Mouse (Mus musculus) thymus, postnatal 36 days (tissue): ENCODE results near the gene Timm10b.
A peak's percentile ranks its signal among the peaks of the same experiment; 100 is the strongest.

ENCODE experiments used
- DNase-seq, 2 experiments: peaks; one replicate each; pipeline ENCODE4 v3.0.0; 2022; ENCODE audit warnings: mixed read lengths in 2 of 2

The Timm10b gene

GRCm38 (mm10) chr7:105639756-105640155 lies at the start of gene Timm10b:
TSS of gene Timm10b (plus strand) at chr7:105640056.
- DNase-seq = no peak

DNA sequence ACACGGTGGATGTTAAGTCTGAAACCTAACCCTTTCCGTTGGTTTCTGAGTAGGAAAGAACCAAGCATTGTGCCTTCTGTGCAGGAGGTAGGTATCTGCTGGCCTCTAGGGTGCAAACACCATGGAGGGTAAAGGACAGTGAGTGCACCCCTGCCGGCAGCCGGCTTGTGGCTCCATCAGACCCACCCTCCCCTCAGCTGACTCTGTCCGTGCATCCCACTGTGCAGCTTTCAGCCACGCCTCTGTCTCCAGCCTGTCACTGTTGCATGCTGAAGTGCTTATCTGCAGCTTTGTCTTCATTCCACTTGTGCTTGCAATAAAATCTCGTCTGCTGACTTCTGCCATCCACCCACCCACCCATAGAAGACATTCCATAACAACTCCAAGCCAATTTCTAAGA lies 49.8 kb upstream of the Timm10b start:
- no peak for DNase-seq

- DNase-seq = peak; percentile 41 to 45
Observed at GRCm38 (mm10) chr7:105602860-105603623, 36.8 kb upstream of the Timm10b start.

DNA sequence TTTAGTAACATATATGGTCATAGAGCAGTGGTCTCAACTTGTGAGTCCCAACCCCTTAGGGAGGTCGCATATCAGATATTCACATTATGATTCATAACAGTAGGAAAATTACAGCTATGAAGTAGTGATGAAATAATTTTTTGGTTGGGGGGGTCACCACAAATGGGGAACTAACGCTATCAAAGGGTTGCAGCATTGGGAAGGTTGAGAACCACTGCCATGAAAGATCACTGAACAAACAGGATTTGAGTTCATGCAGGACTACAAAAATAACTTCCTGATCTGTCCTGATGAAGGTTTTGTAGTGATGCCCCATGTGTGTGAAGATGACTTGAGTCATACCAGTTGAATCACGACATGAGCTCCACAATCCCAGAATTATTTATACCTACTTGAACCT lies 31.4 kb upstream of the Timm10b start:
- no peak for DNase-seq

GRCm38 (mm10) chr7:105611767-105612166 lies 28.1 kb upstream of the Timm10b start:
- DNase-seq = no peak

GRCm38 (mm10) chr7:105614400-105614799 lies 25.5 kb upstream of the Timm10b start:
- DNase-seq = no peak

DNA sequence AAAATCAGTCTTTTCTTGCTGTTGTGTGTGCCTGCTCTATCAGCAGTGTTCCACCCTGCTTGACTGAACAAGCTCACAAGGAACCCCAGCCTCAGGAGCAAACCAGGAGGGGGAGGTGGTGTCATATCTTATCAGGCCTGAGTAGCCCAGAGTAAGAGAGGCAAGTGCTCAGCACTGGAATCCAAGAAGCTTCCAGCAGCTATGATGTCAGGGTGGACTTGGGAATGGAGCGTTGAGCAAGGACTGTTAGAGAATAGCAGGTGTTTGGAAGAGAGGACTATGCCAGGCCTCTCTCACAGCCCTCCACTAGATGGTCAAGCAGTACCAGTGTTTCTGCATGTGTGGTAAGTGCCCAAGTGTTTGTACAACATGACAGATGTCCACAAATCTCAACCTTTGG lies 24.1 kb upstream of the Timm10b start:
- DNase-seq = no peak

DNA sequence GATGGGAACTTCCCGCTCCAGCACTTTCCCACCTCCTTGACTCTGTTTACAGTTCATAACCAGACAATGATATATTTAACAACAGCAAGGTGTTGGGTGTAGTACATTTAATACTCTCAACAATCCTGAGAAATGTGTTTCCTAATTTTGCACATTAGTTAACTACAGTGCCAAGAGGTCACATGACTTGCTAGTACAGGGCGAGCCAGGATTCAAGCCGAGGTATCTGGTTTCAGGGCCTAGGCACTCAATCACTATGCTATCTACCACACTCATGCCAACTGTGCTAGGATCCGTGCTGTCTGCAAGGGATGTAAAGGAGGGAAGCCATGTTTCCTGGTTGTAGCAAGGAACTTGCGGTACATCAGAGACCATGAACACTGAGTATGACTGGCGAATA lies 23.3 kb upstream of the Timm10b start:
- DNase-seq = no peak

DNA sequence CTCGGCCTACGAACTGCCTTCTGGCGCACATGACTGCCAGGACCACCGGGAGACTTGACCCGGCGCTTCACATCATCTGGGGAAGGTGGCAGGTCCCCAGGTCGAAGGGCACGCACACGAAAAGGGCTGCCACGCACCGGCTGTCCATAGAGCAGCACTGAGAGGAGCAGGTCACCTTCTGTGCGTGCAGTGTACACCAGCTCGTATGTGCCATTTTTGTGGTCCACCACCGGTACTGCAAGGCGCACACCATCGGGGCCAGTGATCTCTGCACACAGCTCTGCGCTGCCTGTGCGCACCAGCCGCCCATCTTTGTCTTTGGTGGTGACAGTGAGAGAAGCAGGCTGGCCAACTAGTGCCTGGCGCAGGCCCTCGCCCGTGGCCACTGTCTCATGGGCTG lies 22.0 kb upstream of the Timm10b start:
- DNase-seq = no peak

GRCm38 (mm10) chr7:105619701-105620100 lies 20.2 kb upstream of the Timm10b start:
- no peak for DNase-seq

- DNase-seq = no peak
Observed at GRCm38 (mm10) chr7:105621053-105621452, 18.8 kb upstream of the Timm10b start.

GRCm38 (mm10) chr7:105621646-105622292 lies 18.1 kb upstream of the Timm10b start:
- no peak for DNase-seq

- DNase-seq = no peak
Observed at GRCm38 (mm10) chr7:105625397-105625796, 14.5 kb upstream of the Timm10b start.

DNA sequence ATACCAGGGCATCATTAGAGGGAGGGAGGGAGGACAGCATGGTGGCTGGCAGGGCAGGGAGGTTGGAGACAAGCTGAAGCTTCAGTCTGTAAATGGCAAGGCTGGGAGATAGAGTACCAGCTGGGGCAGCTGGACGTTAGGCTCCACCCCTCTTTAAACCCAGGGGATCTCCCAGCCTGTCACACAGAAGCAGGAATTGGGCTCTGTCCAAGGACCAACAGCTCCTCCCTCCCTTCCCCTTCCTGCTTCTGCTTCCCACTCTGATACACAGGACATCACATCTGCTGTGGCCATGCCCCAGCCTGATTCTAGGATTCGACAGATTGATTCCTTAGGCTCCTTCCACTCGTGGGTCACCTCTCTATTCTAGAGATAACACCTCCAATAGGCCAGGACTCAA lies 11.2 kb upstream of the Timm10b start:
- no peak for DNase-seq

DNA sequence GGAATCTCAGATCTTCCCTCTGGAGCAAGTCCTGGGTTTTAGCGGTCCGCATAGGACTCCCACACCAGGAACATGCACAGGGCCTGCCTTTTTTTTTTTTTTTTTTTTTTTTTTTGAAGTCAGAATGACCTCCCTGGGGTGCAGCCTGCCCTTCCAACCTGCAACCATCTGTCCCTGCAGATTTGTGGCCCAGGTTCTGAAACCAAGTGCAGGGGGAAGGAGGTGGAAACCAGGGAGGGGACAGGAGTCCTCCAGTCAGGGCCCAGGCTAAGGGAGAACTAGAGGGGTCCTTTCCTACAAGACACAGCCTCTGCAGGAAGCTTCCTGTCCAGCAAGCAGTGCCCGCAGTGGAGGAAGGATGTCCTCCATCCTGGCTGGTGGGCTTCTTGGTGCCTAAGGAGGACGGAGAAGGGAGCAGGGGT lies 7.3 kb upstream of the Timm10b start:
- DNase-seq = no peak

DNA sequence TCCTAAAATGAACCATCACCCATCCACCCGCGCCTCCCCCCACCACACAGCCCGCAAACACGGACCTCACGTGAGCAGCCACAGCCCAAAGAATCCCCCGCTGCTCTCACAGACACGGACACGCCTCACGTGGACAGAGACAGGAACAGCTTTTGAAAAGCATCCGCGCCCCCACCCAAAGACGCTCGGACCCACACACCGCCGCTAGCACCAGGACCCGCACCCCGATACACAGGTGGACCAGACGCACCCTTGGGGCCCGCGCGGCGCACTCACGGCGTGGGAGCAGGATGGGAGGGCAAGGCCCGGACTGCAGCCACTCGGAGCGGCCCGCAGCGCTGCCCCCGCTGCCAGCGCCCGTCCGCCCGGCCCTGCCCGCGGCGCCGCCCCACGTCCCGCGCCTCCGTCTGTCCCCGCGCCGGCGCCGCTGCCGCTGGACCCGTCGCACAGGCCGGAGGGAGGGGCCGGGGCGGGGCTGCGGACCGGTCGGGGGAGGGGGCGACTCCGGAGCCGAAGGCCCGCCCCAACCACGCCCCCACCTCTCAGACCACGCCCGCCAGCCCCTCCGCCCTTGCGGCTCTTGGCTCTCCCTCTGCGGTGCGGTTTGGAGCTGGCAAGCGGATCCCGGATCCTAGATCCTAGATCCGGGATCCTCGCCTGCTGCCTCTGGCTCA lies 6.6 kb upstream of the Timm10b start, which contains the start of gene Trim3:
Gene Trim3, minus strand, starts transcription at position 445 of the 674 bp plus-strand sequence.
- peak; percentile 85 to 89 for DNase-seq

- DNase-seq = no peak
Observed at GRCm38 (mm10) chr7:105633801-105634135, 6.1 kb upstream of the Timm10b start.

DNA sequence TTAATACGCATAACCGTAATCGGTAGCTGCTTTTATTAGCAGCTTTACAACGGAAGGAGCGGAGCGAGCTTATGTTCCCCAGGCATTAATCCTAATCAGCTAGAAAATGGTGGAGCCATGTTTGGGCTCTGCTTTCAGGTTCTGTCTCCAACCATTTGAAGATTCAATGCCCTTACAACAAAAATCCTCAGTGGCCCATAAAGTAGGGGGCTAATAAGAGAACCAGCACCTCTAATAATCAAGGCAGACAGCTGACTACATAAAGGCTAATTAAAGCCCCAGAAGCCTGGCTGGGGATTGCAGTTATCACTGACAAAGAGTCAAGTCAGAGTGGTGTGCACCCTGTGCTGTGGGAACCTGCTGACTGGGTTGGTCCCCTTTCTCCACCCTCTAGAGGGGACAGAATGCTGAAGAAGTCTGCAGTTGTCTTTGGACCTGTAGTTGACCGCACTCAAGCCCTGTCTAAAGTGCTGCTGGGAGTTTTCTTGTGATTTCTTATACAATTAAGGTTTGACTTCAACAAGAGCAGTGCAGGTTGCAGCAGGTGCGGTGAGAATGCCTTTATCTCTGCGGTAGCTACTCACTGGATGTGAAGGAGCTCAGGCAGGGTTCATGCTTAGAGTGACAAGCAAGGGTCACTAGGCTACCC lies 5.5 kb upstream of the Timm10b start:
- DNase-seq = no peak

GRCm38 (mm10) chr7:105635726-105636125 lies 4.1 kb upstream of the Timm10b start:
- no peak for DNase-seq

- no peak for DNase-seq
Observed at GRCm38 (mm10) chr7:105638776-105639175, 1.1 kb upstream of the Timm10b start.

GRCm38 (mm10) chr7:105639304-105639703 lies 552 bp upstream of the Timm10b start:
- DNase-seq = no peak

GRCm38 (mm10) chr7:105640233-105640893 lies 507 bp downstream of the Timm10b start, which contains the start of the genes Arfip2 and Gm45799:
TSS of gene Arfip2 (minus strand) at chr7:105640416.
TSS of gene Gm45799 (plus strand) at chr7:105640552.
- peak; percentile 92 to 96 for DNase-seq

DNA sequence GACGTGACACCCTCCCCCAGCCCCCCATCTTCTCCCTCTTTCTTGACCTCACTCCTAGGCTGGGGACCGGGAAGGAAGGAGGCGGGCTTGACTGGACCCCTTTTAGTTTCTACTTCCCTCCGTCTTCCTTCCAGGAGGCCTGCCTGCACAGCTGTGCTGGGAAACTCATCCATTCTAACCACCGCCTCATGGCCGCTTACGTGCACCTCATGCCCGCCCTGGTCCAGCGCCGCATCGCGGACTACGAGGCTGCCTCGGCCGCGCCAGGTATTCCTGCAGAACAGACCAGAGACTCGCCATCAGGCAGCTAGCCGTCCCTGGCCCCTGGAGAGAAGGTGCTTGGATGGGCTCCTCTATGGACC lies 1.0 kb downstream of the Timm10b start:
- no peak for DNase-seq
